Mouse (Mus musculus): Measurements from ENCODE around the gene Cdh6.

The Cdh6 gene

DNA sequence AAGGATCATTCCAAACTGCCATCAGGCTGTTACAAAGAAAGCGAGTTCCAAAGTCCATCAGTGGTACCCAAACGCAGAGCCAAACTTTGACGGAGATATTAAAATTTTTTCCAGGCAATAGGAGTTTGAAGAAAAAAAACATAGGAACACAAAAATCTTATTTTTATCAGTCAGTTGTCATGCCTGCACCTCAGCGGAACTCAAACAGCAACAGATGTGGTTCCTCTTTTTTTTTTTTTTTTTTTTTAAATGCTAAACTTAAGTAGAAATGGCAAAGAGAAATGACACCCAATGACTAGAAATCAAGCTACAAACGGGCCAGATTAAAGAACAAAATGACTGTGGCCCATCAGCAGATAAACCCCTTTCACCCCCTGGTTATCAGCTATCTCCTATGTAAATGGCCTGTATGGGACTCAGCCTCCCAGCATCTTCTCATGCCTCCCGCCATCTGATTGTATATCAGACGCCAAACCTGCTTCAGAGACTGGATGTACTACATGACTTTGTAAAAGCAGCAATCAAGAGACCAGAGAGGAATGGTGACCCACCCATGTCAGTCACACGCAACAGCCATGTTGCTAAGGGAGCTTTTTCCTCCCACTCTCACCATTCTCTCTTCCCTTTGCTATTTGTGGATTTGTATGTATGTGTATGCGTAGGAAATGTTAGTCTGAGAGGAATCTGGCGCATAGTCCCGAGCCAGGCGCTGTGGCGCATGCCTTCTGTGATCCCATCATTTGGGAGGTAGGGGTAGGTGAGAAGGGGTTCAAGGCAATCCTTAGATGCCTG lies 8.2 kb downstream of the Cdh6 start:
- DNase-seq (ENCODE audit: low spot score in 2 of 2): no peak

DNA sequence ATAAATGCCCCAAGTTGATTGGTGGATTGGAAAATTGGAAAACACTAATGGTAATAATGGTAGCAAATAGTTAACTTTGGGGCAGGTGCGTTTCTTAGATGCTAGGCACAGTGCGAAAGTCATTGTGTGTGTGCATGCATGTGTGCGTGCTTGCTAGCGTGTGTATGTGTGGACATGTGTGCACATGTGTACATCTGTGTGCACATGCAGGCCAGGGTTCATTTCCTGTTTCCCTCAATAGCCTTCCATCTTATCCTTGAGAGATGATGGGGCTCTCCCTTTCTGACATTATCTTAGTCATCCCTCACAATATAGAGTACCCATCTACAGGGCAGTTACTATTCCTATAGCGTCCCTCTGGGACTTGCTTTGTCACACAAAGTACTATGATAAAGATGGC lies 17.7 kb downstream of the Cdh6 start:
- no peak for DNase-seq (ENCODE audit: low spot score in 2 of 2)

DNA sequence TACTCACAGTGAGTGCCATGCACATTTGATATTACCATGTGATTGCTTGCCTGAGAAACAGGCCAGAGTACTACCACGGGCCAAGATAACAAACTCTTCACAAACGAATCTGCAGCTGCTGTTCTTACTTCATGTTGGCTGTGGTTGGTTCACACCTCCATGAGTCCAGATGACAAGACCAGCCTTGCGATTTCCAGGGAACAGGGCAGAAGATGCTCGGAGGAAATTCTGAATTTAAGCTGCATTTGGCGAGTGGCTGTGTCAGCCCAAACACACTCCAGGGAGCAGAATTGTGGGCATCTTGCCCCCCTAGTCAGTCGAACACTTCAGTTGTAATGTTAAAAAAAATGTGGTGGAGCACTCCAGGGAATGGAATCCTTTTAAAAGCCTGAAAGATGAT lies 18.1 kb downstream of the Cdh6 start:
- DNase-seq (ENCODE audit: low spot score in 2 of 2): no peak

DNA sequence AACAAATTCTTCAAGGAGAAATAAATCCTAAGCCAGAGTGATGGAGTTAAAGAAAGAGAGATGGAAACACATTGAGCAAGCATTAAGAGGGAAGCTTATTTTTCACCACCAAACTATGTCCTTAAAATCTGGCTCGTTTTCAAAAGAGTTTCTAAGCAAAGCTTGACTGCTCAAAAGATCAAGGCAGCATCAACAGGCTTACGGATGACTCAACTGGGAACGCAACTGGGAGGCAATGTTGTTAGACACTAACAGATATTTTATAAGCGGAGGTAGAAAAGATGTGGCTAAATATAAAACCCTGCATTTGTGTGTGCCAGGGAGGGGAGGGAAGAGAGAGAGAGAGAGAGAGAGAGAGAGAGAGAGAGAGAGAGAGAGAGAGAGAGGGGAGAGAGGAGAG lies 31.5 kb downstream of the Cdh6 start:
- DNase-seq (ENCODE audit: low spot score in 2 of 2): no peak

DNA sequence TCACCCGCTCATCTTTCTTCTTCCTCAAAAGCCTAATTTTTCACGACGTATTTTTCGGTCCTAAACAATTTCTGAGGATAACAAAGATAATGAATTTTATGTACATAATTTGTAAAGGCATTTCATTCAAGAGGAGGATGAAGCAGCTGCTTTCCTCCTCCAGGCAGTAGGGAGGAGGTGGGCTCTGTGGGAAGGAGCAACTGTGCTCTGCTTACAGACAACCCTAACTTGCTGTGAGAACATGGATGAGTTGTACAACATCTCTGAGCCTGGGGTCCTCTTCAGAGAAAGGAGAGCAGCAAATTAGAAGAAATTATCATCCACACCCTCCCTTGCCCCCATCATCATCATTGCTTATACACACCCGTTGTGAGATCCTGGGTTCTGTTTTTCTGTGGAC lies 33.8 kb downstream of the Cdh6 start:
- DNase-seq (ENCODE audit: low spot score in 2 of 2): no peak

DNA sequence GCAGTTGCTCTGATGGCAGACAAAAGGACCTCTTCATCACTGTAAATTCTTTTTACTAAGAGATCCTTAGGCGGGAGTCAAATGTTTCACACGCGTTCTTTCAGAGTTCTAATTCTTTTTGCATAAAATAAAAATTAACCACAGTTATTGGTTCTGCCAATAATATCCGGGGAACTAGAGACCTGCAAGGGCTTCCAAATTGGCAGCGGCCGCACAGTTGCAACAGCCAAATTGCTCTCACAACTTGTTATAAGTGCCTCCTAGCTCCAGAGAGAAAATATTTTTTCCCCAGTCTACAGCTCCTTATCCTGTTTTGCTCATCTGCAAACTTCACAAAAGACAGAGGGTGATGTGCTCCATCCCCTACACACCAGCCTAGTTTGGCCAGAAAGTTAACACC lies 36.3 kb downstream of the Cdh6 start:
- no peak for DNase-seq (ENCODE audit: low spot score in 2 of 2)

DNA sequence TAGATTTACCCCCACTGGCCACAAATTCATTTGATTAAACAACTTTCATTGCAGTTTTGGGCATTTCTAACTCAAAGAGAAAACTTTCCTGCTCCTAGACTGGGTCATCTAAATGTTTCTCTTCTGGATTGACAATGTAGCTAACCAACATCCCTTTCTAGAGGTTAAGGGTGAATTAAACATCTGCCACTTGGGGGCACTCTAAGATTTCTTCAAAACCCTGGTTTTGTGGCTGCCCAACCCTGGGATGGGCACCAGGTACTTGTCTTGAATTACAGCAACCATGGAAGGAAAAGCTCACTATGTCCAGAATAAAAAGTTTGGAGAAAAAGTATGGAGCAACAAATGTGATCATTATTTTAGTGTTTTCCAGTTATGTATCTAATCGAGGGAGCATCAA lies 39.4 kb downstream of the Cdh6 start:
- no peak for DNase-seq (ENCODE audit: low spot score in 2 of 2)

DNA sequence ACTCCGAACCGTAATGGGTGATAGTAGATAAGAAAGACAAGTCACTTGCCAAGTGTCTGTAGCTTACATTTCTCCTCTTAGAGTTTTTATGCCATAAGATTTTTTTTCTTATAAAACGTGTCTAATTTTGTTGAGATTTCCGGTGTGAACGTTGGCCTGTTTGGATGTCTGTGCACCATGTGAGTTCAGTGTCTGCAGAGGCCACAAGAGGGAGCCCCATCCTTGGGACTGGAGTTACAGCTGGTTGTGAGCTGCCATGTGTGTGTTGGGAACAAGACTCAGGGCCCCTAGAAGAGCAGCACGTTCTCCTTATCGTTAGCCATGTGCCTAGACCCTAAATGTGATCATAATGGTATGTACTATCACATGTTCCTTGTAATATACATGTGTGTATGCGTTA lies 40.1 kb downstream of the Cdh6 start:
- DNase-seq (ENCODE audit: low spot score in 2 of 2): no peak

DNA sequence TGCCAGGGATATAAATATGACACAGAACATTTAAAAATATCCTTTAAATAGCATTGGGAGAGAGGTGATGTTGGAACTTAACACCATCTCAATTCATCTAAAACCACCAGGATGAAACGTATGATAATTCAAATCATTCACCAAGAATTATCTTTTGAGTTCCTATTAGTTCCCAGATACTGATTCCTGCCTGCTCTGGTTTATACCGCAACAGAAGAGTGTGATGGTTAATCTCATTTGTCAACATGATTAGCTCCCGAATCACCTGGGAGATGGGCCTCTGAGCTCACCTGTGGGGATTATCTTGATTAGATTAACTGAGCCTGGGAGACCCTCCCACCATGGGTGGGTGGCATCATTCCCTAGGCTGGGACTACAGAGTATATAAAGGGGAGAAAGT lies 41.0 kb downstream of the Cdh6 start:
- no peak for DNase-seq (ENCODE audit: low spot score in 2 of 2)

DNA sequence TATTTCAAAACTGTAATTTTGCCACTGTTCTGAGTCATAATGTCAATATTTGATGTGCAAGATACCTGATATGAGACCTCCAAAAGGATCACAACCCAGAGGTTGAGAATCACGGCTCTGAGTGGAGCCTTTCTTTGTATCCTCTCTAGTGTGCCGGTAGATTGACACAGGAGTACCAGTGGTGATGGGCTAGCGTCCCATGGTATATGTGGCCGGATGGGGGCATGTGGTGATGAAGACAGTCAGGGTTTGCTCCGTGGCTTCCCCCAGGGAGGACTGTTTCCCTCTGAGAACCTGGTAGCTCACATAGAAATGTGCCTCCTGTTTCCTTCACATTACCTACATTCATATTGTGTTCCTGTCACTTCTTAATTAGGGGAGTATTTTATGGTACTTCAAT lies 43.2 kb downstream of the Cdh6 start:
- no peak for DNase-seq (ENCODE audit: low spot score in 2 of 2)

DNA sequence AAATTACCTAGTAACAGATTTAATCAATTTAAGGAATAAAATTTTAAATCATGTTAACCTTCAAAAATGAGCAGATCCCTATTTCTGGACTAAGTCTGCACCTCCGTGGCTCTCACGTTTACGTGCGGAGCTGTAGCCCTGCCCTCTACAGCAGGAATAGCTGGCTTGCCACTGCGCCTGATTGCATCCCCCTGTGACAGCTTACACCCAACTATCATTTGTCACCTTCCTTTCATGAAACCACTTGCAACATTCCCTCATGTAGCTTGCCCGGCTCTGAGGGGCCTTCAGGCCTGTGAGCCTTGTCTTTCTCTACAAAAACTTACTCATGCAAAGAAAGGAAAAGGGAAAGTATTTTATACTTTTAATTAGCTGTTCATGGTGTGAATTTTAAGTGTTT lies 73.1 kb downstream of the Cdh6 start:
- no peak for DNase-seq (ENCODE audit: low spot score in 2 of 2)

DNA sequence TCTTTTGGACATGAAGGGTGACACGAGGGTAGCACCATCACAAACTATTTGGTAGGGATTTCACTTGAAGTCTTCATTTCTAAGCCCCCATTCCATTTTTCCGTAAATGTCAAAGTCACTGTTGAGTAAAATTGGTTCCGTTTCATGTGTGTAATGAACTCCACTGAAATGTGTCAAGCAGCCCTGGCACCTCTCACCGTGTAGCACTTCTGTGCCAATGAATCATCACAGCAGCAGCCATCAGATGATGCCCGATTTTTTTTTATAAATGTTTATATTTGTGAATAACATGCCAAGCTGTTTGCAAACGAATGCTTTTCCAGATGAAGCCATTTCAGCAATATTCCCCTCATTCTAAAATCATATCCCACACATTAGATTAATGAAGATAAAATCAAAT lies 75.6 kb downstream of the Cdh6 start:
- no peak for DNase-seq (ENCODE audit: low spot score in 2 of 2)

GRCm38 (mm10) chr15:13095406-13095805 lies 78.1 kb downstream of the Cdh6 start:
- DNase-seq (ENCODE audit: low spot score in 2 of 2): no peak

DNA sequence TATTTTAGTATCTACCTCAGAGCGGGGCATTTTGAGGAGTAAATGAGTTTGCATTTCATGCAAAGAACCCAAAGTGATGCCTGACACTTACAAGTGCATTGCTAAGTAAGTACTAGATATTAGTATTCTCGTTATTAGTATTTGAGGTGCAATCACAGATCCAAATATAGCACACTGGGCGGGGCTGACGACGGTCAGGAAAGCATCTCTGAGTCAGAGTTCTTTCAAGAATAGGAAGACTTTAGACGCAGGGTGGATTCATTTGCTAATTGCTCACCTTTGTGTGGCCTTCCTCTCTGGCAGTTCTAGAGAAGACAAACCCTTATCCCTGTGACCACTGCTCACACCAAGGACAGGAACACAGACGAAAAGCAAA lies 78.6 kb downstream of the Cdh6 start:
- DNase-seq (ENCODE audit: low spot score in 2 of 2): no peak

GRCm38 (mm10) chr15:13093954-13094880 lies 79.3 kb downstream of the Cdh6 start:
- DNase-seq (ENCODE audit: low spot score in 2 of 2): no peak

GRCm38 (mm10) chr15:13092064-13092463 lies 81.4 kb downstream of the Cdh6 start:
- no peak for DNase-seq (ENCODE audit: low spot score in 2 of 2)

DNA sequence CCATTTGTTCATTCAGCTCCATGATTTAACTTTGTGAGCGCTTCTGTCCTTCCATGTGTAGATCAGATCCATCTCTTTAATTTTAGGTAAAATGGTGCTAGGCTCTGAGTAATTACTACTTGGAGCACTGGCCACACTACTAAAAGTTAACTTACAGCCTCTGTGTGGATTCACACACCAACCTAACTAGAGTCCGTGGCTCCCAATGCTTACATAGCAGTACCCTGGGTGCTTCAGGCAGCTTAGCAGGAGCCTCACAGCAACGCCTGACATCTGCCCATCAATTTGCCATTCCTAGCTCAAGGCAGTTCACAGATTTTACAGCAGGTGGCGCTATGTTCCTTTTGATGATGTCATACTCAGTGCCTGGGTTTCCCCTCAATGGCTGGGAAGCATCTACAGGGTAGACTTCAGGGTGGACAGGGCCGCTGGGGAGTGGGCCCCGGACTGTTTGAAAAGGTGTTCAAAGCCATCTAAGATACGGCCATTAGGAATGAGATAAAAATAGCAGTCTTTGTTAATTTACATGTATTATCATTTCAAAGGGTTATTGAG lies 84.9 kb downstream of the Cdh6 start:
- no peak for DNase-seq (ENCODE audit: low spot score in 2 of 2)

- no peak for DNase-seq (ENCODE audit: low spot score in 2 of 2)
These were observed 88.7 kb downstream of the Cdh6 start for GRCm38 (mm10) chr15:13084746-13085145.

- DNase-seq (ENCODE audit: low spot score in 2 of 2): no peak
These were observed 96.4 kb downstream of the Cdh6 start for GRCm38 (mm10) chr15:13076908-13077669.

DNA sequence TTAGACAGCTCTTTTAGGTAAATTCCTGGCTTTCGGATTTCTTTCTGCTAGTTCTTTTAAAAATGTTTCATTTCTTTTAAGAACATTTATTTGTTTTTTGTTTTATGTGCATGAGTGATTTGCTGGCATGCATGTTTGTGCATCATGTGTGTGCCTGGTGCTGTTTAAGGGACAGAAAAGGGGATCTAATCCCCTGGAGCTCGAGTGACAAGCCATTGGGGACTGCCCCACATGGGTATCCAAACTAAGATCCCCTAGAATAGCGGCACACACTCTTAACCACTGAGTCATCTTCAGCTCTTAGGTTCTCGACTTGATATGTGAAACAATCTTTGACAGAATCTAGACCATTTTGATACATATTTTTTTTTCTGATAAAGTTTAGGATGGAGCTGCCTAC lies 99.4 kb downstream of the Cdh6 start:
- no peak for DNase-seq (ENCODE audit: low spot score in 2 of 2)

DNA sequence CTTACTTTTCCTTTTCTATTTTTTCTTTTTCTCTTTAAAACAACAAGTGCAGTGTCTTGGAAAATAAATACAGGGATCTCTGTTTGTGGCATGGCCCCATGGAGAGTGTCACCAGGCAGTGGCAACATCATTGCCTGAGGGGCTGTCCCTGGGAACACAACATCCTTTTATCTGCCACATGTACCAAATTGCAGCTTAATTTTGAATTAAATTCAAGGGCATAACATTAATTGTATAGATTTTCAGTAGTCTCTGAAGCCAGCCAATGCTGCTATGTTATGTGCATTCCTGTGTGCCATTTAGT lies 105.3 kb downstream of the Cdh6 start:
- no peak for DNase-seq (ENCODE audit: low spot score in 2 of 2)
